Mouse (Mus musculus): ENCODE data around the gene 1700012B09Rik.

- TF ChIP-seq POLR2A (IDR thresholded peaks at IDR 0.05; ENCODE audit: extremely low read depth, insufficient read depth, low read length): no peak
- TF ChIP-seq CTCF (IDR thresholded peaks at IDR 0.05; ENCODE audit: low read depth, low read length): no peak
Measured at GRCm38 (mm10) chr9:14759261-14759660, 11.6 kb downstream of the 1700012B09Rik start.
